Mouse (Mus musculus) thymus, adult 2 months (tissue): ENCODE data around the gene Engase. TPM values are rescaled to one million over a fixed set of nuclear protein-coding genes. Genes with fewer than 3 reads are reported as not detected.

Experiments used
- DNase-seq: peaks from one replicate; pipeline ENCODE4 v3.0.0; 2021
- H3K27ac ChIP-seq: fragments of 200-500 bp; 2 replicates; pipeline ENCODE4 v1.5.1; 2012; ENCODE audit warnings: low read length, control low read depth; ENCODE audit not compliant: control insufficient read depth, insufficient read depth
- H3K27me3 ChIP-seq: fragments of 200-500 bp; 2 replicates; pipeline ENCODE4 v1.6.1; 2012; ENCODE audit warnings: mild to moderate bottlenecking, low read length, moderate library complexity, mixed read lengths; ENCODE audit not compliant: control insufficient read depth, insufficient read depth
- H3K36me3 ChIP-seq: fragments of 200-500 bp; 2 replicates; pipeline ENCODE4 v1.6.1; 2012; ENCODE audit warnings: mild to moderate bottlenecking, low read length, moderate library complexity; ENCODE audit not compliant: control insufficient read depth, insufficient read depth
- H3K4me1 ChIP-seq: fragments of 200-500 bp; replicated peaks from 2 replicates; pipeline ENCODE4 v1.6.1; 2012; ENCODE audit warnings: low read length; ENCODE audit not compliant: control insufficient read depth, insufficient read depth
- H3K4me3 ChIP-seq: fragments of 200-500 bp; 2 replicates; pipeline ENCODE4 v1.5.1; 2012; ENCODE audit warnings: mild to moderate bottlenecking, low read length, control low read depth, moderate library complexity; ENCODE audit not compliant: control insufficient read depth, insufficient read depth
- CTCF ChIP-seq: fragments of 200-500 bp; IDR thresholded peaks from 2 replicates; pipeline ENCODE4 v1.5.1; 2012; ENCODE audit warnings: mild to moderate bottlenecking, control low read depth, low read length, moderate library complexity, borderline replicate concordance; ENCODE audit not compliant: control insufficient read depth, poor library complexity, insufficient read depth; ENCODE audit errors: extremely low read depth
- POLR2A ChIP-seq: fragments of 200-500 bp; IDR thresholded peaks from 2 replicates; pipeline ENCODE4 v1.6.1; 2012; ENCODE audit warnings: mild to moderate bottlenecking, low read length, control low read depth, moderate library complexity; ENCODE audit not compliant: control insufficient read depth, poor library complexity, insufficient read depth; ENCODE audit errors: extremely low read depth
- WGBS: fragments of 180-500 bp; shearing (Covaris S2); methylation state at CpG from one replicate; pipeline ENCODE4 v1.1.7; 2018; 5-methylcytosine and 5-hydroxymethylcytosine counted together
- polyA plus RNA-seq: library from polyadenylated mRNA; depleted of rRNA; stranded (reverse); fragments of >200 nt; gene quantifications from 2 replicates; pipeline ENCODE4 v1.2.3, GENCODE M21; 2012; rRNA removed

Gene Engase
- polyA plus RNA-seq: 56.5 and 58.1 TPM in 2 replicates

- peaks cover 36% of the 10 kb centered on the region for H3K4me1 ChIP-seq
- DNase-seq: peak; percentile 94
- H3K36me3 ChIP-seq: peaks cover 5% of the 10 kb centered on the region
- H3K27me3 ChIP-seq: no peaks in the 10 kb centered on the region
- peak; percentile 58 for TF ChIP-seq CTCF
- peak; percentile 93 for TF ChIP-seq POLR2A
- H3K27ac ChIP-seq: no peak within 1 kb of the TSS
- H3K4me3 ChIP-seq: peak within 1 kb of the TSS; percentile 83
- WGBS: 1% methylated on average over 57 of the region's 57 CpGs
Measured at GRCm38 (mm10) chr11:118476396-118477373, at the start of gene Engase. Engase (plus strand) TSS chr11:118476829.

GRCm38 (mm10) chr11:118427266-118427779 is 49.3 kb upstream of the Engase start:
- WGBS: 38% methylated on average over 3 of the region's 3 CpGs
- Histone ChIP-seq H3K27me3 (no peaks in the 10 kb centered on the region), H3K36me3 (no peaks in the 10 kb centered on the region), H3K4me3 (no peak overlapping the region), H3K4me1 (peaks cover 29% of the 10 kb centered on the region), H3K27ac (no peak overlapping the region)
- TF ChIP-seq CTCF (no peak), POLR2A (no peak)
- DNase-seq: no peak

- WGBS: 0% methylated on average over 8 of the region's 8 CpGs
- DNase-seq: peak; percentile 49
Measured at GRCm38 (mm10) chr11:118427986-118428385, 48.6 kb upstream of the Engase start, which contains the start of gene C1qtnf1. C1qtnf1 (plus strand) TSS chr11:118428203.

GRCm38 (mm10) chr11:118428460-118428868 is 48.2 kb upstream of the Engase start:
- TF ChIP-seq POLR2A (no peak), CTCF (no peak)
- Histone ChIP-seq H3K27ac (no peak overlapping the region), H3K27me3 (no peaks in the 10 kb centered on the region), H3K4me1 (peaks cover 26% of the 10 kb centered on the region), H3K4me3 (no peak overlapping the region), H3K36me3 (no peaks in the 10 kb centered on the region)
- WGBS: 8% methylated on average over 11 of the region's 11 CpGs
- DNase-seq: no peak

More at GRCm38 (mm10) chr11:118427986-118428385, 48.6 kb upstream of the Engase start, which contains the start of gene C1qtnf1:
- Histone ChIP-seq H3K4me3 (no peak within 1 kb of the TSS), H3K36me3 (no peaks in the 10 kb centered on the region), H3K4me1 (peaks cover 29% of the 10 kb centered on the region), H3K27ac (no peak within 1 kb of the TSS), H3K27me3 (no peaks in the 10 kb centered on the region)
- TF ChIP-seq POLR2A: no peak
- no peak for TF ChIP-seq CTCF

DNA sequence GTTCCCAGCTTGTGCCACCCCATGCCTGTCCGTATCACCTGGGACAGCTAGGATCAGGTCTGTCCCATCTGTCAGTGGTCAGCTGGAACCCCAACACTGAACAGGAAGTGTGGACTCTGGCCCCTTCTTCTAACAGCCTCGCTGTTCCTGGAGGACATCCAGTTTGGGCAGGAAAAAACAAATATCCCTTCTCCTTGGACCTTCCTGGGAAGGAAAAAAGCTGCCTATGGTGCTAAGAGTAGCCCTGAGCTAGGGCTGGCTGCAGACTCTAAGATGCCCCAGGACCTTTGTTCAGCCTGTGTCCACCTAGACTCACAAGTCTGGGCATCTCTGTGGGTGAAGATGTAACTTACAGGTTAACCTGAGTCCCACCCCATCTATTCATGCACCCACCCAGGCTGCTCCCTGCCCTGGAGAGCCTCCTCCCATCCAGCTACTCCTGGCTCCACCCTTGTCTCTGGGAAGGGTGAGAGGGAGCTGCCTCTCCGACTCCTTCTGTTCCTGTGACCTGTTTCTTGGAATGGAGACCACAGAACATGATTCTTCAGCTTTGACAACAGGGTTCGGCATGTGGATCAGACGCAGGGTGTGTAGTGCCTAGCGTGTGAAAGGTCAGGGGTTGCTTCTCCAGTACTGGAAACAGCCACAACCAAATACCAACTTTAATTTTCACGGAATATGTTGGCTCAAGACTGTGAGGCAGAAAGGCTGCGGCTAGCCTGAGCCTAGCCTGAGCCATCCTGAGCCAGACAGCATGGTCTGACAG is 47.5 kb upstream of the Engase start:
- WGBS: 77% methylated on average over 8 of the region's 8 CpGs
- TF ChIP-seq CTCF (no peak), POLR2A (no peak)
- Histone ChIP-seq H3K36me3 (no peaks in the 10 kb centered on the region), H3K27ac (peak overlapping the region; percentile 10; the same call in 1 of the 2 replicates), H3K27me3 (no peaks in the 10 kb centered on the region), H3K4me1 (peaks cover 23% of the 10 kb centered on the region), H3K4me3 (no peak overlapping the region)
- no peak for DNase-seq
